Mouse (Mus musculus): Measurements from ENCODE around the gene Nhej1. TPM values are rescaled to one million over a fixed set of nuclear protein-coding genes. Genes with fewer than 3 reads are reported as not detected.

Nhej1 gene
- polyA plus RNA-seq, 1 experiment from 2014 or later: 3.5 TPM

DNA sequence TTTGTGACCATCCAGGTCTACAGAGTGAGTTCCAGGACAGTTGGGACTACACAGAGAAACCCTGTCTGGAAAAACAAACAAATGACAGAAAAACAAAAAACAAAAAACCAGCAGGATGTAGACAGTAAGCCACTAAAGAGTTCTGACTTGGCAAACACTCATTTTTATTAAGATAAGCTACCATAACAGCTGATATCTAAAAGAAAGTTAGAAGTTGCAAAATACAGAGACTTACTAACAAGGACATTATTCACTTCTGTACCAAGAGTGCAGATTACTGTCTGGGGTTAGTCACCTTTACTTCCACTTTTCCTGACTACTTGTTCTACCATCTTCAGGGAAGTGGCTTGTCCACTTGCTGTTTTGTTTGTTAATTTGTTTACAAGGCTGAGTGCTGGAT, 34.0 kb upstream of the Nhej1 start:
- Histone ChIP-seq H3K27ac (ENCODE audit: low read depth) (no peak overlapping the region), H3K9me3 (ENCODE audit: low read length) (no peaks in the 10 kb centered on the region), H3K36me3 (replicated peaks; ENCODE audit: insufficient read depth, low read length) (no peaks in the 10 kb centered on the region; the same call in 1 of the 2 replicates), H3K4me3 (ENCODE audit: low read depth, low read length) (no peak overlapping the region), H3K27me3 (ENCODE audit: insufficient read depth, low read length) (no peaks in the 10 kb centered on the region), H3K4me1 (ENCODE audit: insufficient read depth) (peaks cover 10% of the 10 kb centered on the region), H3K9ac (replicated peaks) (no peak overlapping the region), H3K4me2 (ENCODE audit: low read depth, low read length) (no peak overlapping the region)
- no peak for DNase-seq
- TF ChIP-seq EP300 (IDR thresholded peaks at IDR 0.05; ENCODE audit: low read depth) (no peak), CTCF (IDR thresholded peaks at IDR 0.05; ENCODE audit: low read depth) (no peak)
- ATAC-seq: no peak

DNA sequence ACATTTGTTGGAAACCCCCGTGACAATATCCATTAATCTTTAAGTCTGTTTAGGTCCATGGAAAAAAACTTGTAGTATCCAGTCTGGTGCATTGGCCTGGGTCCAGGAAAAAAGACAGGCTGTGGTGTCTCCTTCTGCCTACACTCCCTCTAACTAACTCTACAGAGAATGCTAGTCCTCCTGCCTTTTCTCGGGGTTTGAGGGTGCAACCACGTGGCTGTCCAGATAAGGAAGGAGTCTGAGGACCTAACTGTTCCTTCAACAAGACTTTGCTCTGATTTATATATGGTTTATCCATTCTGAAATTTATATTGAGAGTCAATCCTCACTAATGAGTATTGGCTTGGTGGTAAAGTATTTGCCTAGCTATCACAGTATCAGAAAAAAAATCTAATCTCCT, 30.8 kb upstream of the Nhej1 start:
- Histone ChIP-seq H3K36me3 (replicated peaks; ENCODE audit: insufficient read depth, low read length) (no peaks in the 10 kb centered on the region; the same call in 1 of the 2 replicates), H3K27ac (ENCODE audit: low read depth) (no peak overlapping the region), H3K4me3 (ENCODE audit: low read depth, low read length) (no peak overlapping the region), H3K9me3 (ENCODE audit: low read length) (no peaks in the 10 kb centered on the region), H3K27me3 (ENCODE audit: insufficient read depth, low read length) (no peaks in the 10 kb centered on the region), H3K4me2 (ENCODE audit: low read depth, low read length) (no peak overlapping the region), H3K4me1 (ENCODE audit: insufficient read depth) (peaks cover 10% of the 10 kb centered on the region), H3K9ac (replicated peaks) (no peak overlapping the region)
- ATAC-seq (no peak), DNase-seq (no peak)
- no peak for TF ChIP-seq CTCF (IDR thresholded peaks at IDR 0.05; ENCODE audit: low read depth)
- no peak for TF ChIP-seq EP300 (IDR thresholded peaks at IDR 0.05; ENCODE audit: low read depth)
- 39% methylated on average over 3 of the region's 3 CpGs for WGBS (ENCODE audit: insufficient replicate concordance)

DNA sequence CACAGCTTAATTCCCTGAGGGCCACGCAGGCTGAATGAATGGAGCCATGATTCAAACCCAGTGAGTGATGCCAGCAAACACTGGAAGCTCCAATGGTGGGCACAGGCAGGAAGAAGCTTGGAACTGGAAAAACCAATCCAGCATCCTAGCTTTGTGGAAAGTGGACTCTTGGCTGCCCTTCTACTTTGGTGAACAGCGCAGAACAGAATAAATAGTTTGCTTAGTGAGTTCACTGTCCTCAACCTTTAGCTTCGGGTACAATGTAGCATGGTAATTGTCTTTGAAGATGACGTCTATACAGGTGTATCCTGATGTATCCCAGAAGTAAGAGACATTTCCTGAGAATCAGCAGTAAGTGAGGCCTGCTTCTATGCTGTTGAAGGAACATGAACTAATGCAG, 23.7 kb upstream of the Nhej1 start:
- ATAC-seq (peak; percentile 87), DNase-seq (no peak)
- TF ChIP-seq EP300 (IDR thresholded peaks at IDR 0.05; ENCODE audit: low read depth): 0 out of 2 replicates have a peak, but pooled peaks have one; percentile 47
- no peak for TF ChIP-seq CTCF (IDR thresholded peaks at IDR 0.05; ENCODE audit: low read depth)
- Histone ChIP-seq H3K27ac (ENCODE audit: low read depth) (peak overlapping the region; percentile 84), H3K9ac (replicated peaks) (no peak overlapping the region), H3K9me3 (ENCODE audit: low read length) (no peaks in the 10 kb centered on the region), H3K36me3 (replicated peaks; ENCODE audit: insufficient read depth, low read length) (peaks cover 50% of the 10 kb centered on the region), H3K4me1 (ENCODE audit: insufficient read depth) (peaks cover 21% of the 10 kb centered on the region), H3K4me3 (ENCODE audit: low read depth, low read length) (no peak overlapping the region), H3K4me2 (ENCODE audit: low read depth, low read length) (no peak overlapping the region), H3K27me3 (ENCODE audit: insufficient read depth, low read length) (no peaks in the 10 kb centered on the region)
- WGBS (ENCODE audit: insufficient replicate concordance): 72% methylated on average over 4 of the region's 4 CpGs

DNA sequence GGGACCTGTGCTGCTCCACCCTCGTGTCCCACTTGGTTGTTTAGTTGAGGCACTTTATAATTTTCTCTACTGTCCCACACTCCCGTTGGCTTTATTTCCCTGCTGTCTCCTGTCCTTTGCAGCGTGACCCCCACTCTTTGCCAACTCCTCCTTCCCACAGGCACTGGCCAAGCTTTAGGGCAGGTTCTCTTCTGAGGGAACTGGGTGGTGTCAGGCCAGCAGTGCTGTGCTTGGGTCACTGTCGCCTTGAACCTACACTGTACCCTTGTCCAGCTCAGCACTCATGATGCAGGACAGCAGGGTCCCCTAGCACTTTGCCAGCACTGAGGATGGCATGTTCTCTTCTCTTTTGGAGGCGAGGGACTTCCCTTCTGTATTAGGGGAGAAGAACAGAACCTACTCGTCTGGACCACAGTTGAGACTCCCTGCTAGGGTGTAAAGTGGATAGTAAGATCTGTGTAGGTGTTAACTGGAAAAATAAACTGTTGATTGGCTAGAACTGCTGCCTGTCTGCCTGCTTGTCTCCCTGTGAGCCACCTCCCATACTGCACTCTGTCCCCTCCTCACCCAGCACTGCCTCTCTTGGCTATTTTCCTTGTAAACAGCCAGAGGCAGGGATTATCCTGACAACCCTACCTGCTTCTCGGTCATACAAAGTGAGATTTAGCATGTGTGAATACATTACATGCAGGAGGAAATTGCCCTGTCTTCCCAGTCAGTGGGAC, 22.6 kb upstream of the Nhej1 start:
- Histone ChIP-seq H3K9ac (replicated peaks) (0 out of 2 replicates have a peak overlapping the region, but pooled peaks have one; percentile 1), H3K4me3 (ENCODE audit: low read depth, low read length) (no peak overlapping the region), H3K4me1 (ENCODE audit: insufficient read depth) (peaks cover 27% of the 10 kb centered on the region), H3K27me3 (ENCODE audit: insufficient read depth, low read length) (no peaks in the 10 kb centered on the region), H3K27ac (ENCODE audit: low read depth) (peak overlapping the region; percentile 84), H3K36me3 (replicated peaks; ENCODE audit: insufficient read depth, low read length) (peaks cover 50% of the 10 kb centered on the region), H3K4me2 (ENCODE audit: low read depth, low read length) (no peak overlapping the region), H3K9me3 (ENCODE audit: low read length) (no peaks in the 10 kb centered on the region)
- DNase-seq (no peak), ATAC-seq (peak; percentile 41)
- WGBS (ENCODE audit: insufficient replicate concordance): 74% methylated on average over 7 of the region's 7 CpGs
- TF ChIP-seq EP300 (IDR thresholded peaks at IDR 0.05; ENCODE audit: low read depth) (no peak), CTCF (IDR thresholded peaks at IDR 0.05; ENCODE audit: low read depth) (no peak)

DNA sequence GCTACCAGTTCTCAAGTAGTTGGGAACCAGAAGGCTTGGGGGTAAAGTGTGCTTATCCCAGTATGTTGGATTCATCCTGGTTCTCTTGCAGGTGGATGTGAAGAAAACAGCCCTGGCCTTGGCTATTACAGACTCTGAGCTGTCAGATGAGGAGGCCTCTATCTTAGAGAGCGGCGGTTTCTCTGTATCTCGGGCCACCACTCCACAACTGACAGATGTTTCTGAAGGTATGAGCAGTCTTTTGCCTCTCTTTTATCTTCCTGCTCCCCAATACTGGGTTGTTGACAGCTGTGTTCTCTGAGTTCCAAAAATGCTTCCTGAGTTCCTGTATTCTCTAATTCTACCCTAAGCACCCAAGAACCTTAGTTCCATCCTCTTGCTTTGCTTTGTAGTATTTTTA, 20.6 kb upstream of the Nhej1 start:
- Histone ChIP-seq H3K27me3 (ENCODE audit: insufficient read depth, low read length) (no peaks in the 10 kb centered on the region), H3K4me1 (ENCODE audit: insufficient read depth) (peaks cover 33% of the 10 kb centered on the region), H3K36me3 (replicated peaks; ENCODE audit: insufficient read depth, low read length) (peaks cover 50% of the 10 kb centered on the region), H3K9me3 (ENCODE audit: low read length) (no peaks in the 10 kb centered on the region), H3K9ac (replicated peaks) (no peak overlapping the region), H3K4me2 (ENCODE audit: low read depth, low read length) (peak overlapping the region; percentile 96), H3K4me3 (ENCODE audit: low read depth, low read length) (0 out of 2 replicates have a peak overlapping the region, but pooled peaks have one; percentile 11), H3K27ac (ENCODE audit: low read depth) (no peak overlapping the region; the same call in 1 of the 2 replicates)
- 69% methylated on average over 3 of the region's 3 CpGs for WGBS (ENCODE audit: insufficient replicate concordance)
- DNase-seq (no peak), ATAC-seq (no peak)
- TF ChIP-seq CTCF (IDR thresholded peaks at IDR 0.05; ENCODE audit: low read depth) (no peak), EP300 (IDR thresholded peaks at IDR 0.05; ENCODE audit: low read depth) (peak; percentile 88)

DNA sequence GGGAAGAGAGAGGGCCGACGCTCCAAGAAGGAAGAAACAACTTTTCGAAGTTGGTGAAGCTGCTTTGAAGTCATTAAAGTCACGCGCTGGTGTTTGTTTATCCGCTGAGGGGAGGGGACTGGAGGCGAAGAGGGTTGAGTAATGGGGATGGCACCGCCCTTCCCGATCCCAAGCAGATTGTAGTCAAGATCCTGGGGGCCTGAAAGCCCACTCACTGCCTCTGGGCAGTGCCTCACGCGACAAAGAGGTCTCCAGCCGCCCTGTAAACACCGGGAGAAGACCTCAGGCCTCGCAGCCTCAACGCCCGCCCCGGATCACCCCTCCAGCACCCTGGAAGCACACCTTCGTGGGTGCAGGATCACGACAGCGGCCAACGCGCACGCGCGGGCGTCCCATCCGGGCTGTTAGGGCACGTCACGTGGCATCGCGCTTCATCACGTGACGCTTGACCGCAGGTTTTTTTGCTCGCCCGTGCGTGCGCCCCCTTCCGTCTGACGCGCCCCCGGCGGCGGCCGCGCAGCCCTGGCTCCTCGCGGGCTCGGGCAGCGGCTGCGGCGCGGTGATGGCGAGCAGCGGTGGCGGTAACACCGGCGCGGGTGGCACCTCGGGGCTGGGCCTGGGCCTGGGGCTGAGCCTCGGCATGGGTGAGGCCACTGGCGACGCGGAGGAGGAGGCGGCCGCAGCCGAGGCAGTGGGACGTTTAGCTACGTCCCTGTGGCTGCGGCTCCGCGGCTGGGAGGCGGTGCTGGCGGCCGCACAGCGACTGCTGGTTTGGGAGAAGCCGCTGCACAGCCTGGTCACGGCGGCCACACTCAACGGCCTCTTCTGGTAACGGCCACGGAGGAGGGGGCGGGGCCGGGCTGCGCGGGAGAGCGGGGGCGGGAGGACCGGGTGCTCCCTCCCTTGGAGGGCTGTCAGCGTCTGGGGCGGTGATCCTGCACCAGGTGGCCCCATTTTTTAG, 17.6 kb upstream of the Nhej1 start, which contains the start of the genes Cnppd1 and Retreg2:
TSS of gene Cnppd1 (minus strand) at position 411 of the 961 bp plus-strand sequence.
TSS of gene Retreg2 (plus strand) at position 478 of the 961 bp plus-strand sequence.
- H3K9ac ChIP-seq (replicated peaks): peak within 1 kb of the TSS; percentile 96
- H3K4me2 ChIP-seq (ENCODE audit: low read depth, low read length): peak within 1 kb of the TSS; percentile 96
- peaks cover 60% of the 10 kb centered on the region for H3K36me3 ChIP-seq (replicated peaks; ENCODE audit: insufficient read depth, low read length)
- TF ChIP-seq CTCF (IDR thresholded peaks at IDR 0.05; ENCODE audit: low read depth): peak; percentile 79
- TF ChIP-seq EP300 (IDR thresholded peaks at IDR 0.05; ENCODE audit: low read depth): peak; percentile 49; the same call in 1 of the 2 replicates
- DNase-seq (peak; percentile 98), ATAC-seq (peak; percentile 82)
- H3K4me3 ChIP-seq (ENCODE audit: low read depth, low read length): peak within 1 kb of the TSS; percentile 76
- WGBS (ENCODE audit: insufficient replicate concordance): 1% methylated on average over 82 of the region's 91 CpGs
- H3K27me3 ChIP-seq (ENCODE audit: insufficient read depth, low read length): no peaks in the 10 kb centered on the region
- no peaks in the 10 kb centered on the region for H3K9me3 ChIP-seq (ENCODE audit: low read length)
- peaks cover 49% of the 10 kb centered on the region for H3K4me1 ChIP-seq (ENCODE audit: insufficient read depth)
- H3K27ac ChIP-seq (ENCODE audit: low read depth): peak within 1 kb of the TSS; percentile 99

Data from liver, postnatal 0 days (tissue).